Mouse (Mus musculus) CH12.LX (cell line): Measurements from ENCODE around the gene Tnnt2.

Experiments used
- MAX ChIP-seq: IDR thresholded peaks from 2 replicates; pipeline ENCODE4 v1.6.1; 2011; ENCODE audit warnings: low read length, improper control_type of control experiment
- ZKSCAN1 ChIP-seq: IDR thresholded peaks from 2 replicates; pipeline ENCODE4 v1.6.1; 2012; ENCODE audit warnings: low read depth, inconsistent platforms, low read length, improper control_type of control experiment, borderline replicate concordance

- no peak for TF ChIP-seq ZKSCAN1
- TF ChIP-seq MAX: no peak
These were observed 29.5 kb downstream of the Tnnt2 start for GRCm38 (mm10) chr1:135865518-135866194.
